Mouse (Mus musculus) MEL (cell line): Measurements from ENCODE around the gene Kctd20. TPM values are rescaled to one million over a fixed set of nuclear protein-coding genes. Genes with fewer than 3 reads are reported as not detected.

Experiments used
- DNase-seq: peaks from one replicate; pipeline ENCODE4 v3.0.0; 2011; ENCODE audit warnings: low read depth, low spot score
- H3K27ac ChIP-seq: 2 replicates; pipeline ENCODE4 v1.5.1; 2012; ENCODE audit warnings: low read depth, mild to moderate bottlenecking, control low read depth, low read length, moderate library complexity; ENCODE audit not compliant: control insufficient read depth
- H3K27me3 ChIP-seq, 2 experiments: fragments of 150-350 bp in 1 of 2; sonication (generic) in 1 of 2; 2 replicates each; pipeline ENCODE4 v1.6.1; 2012; ENCODE audit warnings: low read length in 2 of 2, mild to moderate bottlenecking in 2 of 2, improper control_type of control experiment in 1 of 2, moderate library complexity in 1 of 2; ENCODE audit not compliant: insufficient read depth in 2 of 2, control insufficient read depth in 1 of 2
- H3K36me3 ChIP-seq, 2 experiments: 2 replicates each; pipeline ENCODE4 v1.6.1; 2012 to 2014; ENCODE audit warnings: low read length in 2 of 2, improper control_type of control experiment in 1 of 2, inconsistent platforms in 1 of 2, mild to moderate bottlenecking in 1 of 2; ENCODE audit not compliant: insufficient read depth in 2 of 2, control insufficient read depth in 1 of 2
- H3K4me1 ChIP-seq, 2 experiments: fragments of 150-350 bp in 1 of 2; sonication (generic) in 1 of 2; 2 replicates each; pipeline ENCODE4 v1.6.1; 2012; ENCODE audit warnings: low read length in 2 of 2, improper control_type of control experiment in 1 of 2, mild to moderate bottlenecking in 1 of 2; ENCODE audit not compliant: insufficient read depth in 2 of 2, control insufficient read depth in 1 of 2
- H3K4me3 ChIP-seq, 2 experiments: fragments of 150-350 bp in 1 of 2; sonication (generic) in 1 of 2; 2 replicates each; pipeline ENCODE4 v1.5.1; 2012; ENCODE audit warnings: low read depth in 2 of 2, low read length in 2 of 2, mild to moderate bottlenecking in 2 of 2, moderate library complexity in 2 of 2, control low read depth in 1 of 2, improper control_type of control experiment in 1 of 2; ENCODE audit not compliant: control insufficient read depth in 1 of 2, insufficient read depth in 1 of 2
- H3K79me2 ChIP-seq: 2 replicates; pipeline ENCODE4 v1.6.1; 2012; ENCODE audit warnings: mild to moderate bottlenecking, low read length, moderate library complexity; ENCODE audit not compliant: control insufficient read depth, poor library complexity, insufficient read depth
- H3K9ac ChIP-seq: 2 replicates; pipeline ENCODE4 v1.6.1; 2012; ENCODE audit warnings: low read depth, mild to moderate bottlenecking, control low read depth, low read length, moderate library complexity; ENCODE audit not compliant: control insufficient read depth, poor library complexity, severe bottlenecking
- H3K9me3 ChIP-seq: fragments of 150-350 bp; sonication (generic); replicated peaks from 2 replicates; pipeline ENCODE4 v1.6.1; 2012; ENCODE audit warnings: mild to moderate bottlenecking, low read length, improper control_type of control experiment, moderate library complexity; ENCODE audit not compliant: insufficient read depth
- CHD1 ChIP-seq: IDR thresholded peaks from 2 replicates; pipeline ENCODE4 v1.6.1; 2012; ENCODE audit warnings: low read depth, mild to moderate bottlenecking, inconsistent platforms, low read length, improper control_type of control experiment
- CHD2 ChIP-seq: IDR thresholded peaks from 2 replicates; pipeline ENCODE4 v1.6.1; 2011; ENCODE audit warnings: low read length, improper control_type of control experiment
- CTCF ChIP-seq, 3 experiments: IDR thresholded peaks in 2 of 3; conservative IDR thresholded peaks in 1 of 3; 2 replicates each; pipeline ENCODE4 v1.5.1; 2011 to 2012; ENCODE audit warnings: low read length in 3 of 3, low read depth in 2 of 3, mild to moderate bottlenecking in 2 of 3, improper control_type of control experiment in 1 of 3, inconsistent platforms in 1 of 3, mixed read lengths in 1 of 3, moderate library complexity in 1 of 3; ENCODE audit not compliant: control insufficient read depth in 1 of 3, insufficient read depth in 1 of 3, poor library complexity in 1 of 3, severe bottlenecking in 1 of 3
- E2F4 ChIP-seq: IDR thresholded peaks from 2 replicates; pipeline ENCODE4 v1.6.1; 2011; ENCODE audit warnings: low read depth, low read length, improper control_type of control experiment, borderline replicate concordance
- EP300 ChIP-seq, 2 experiments: IDR thresholded peaks; 2 replicates each; pipeline ENCODE4 v1.6.1; 2011; ENCODE audit warnings: improper control_type of control experiment in 2 of 2, low read length in 2 of 2, low read depth in 1 of 2, mild to moderate bottlenecking in 1 of 2
- ETS1 ChIP-seq: IDR thresholded peaks from 2 replicates; pipeline ENCODE4 v1.6.1; 2012; ENCODE audit warnings: low read depth, mild to moderate bottlenecking, inconsistent platforms, low read length, improper control_type of control experiment, moderate library complexity
- GABPA ChIP-seq: IDR thresholded peaks from 2 replicates; pipeline ENCODE4 v1.6.1; 2012; ENCODE audit warnings: low read depth, mild to moderate bottlenecking, inconsistent platforms, low read length, improper control_type of control experiment, moderate library complexity
- GATA1 ChIP-seq: IDR thresholded peaks from 2 replicates; pipeline ENCODE4 v1.6.1; 2011; ENCODE audit warnings: low read depth, low read length, improper control_type of control experiment
- HCFC1 ChIP-seq: IDR thresholded peaks from 2 replicates; pipeline ENCODE4 v1.6.1; 2012; ENCODE audit warnings: low read depth, mild to moderate bottlenecking, inconsistent platforms, low read length, improper control_type of control experiment, moderate library complexity
- KAT2A ChIP-seq: conservative IDR thresholded peaks from 2 replicates; pipeline ENCODE4 v1.6.1; 2012; ENCODE audit warnings: low read depth, low read length, improper control_type of control experiment, inconsistent platforms
- MAX ChIP-seq: IDR thresholded peaks from 2 replicates; pipeline ENCODE4 v1.6.1; 2011; ENCODE audit warnings: low read length, improper control_type of control experiment
- MEF2A ChIP-seq: IDR thresholded peaks from 2 replicates; pipeline ENCODE4 v1.6.1; 2014; ENCODE audit warnings: low read depth, mild to moderate bottlenecking, inconsistent platforms, low read length, improper control_type of control experiment; ENCODE audit not compliant: poor library complexity, insufficient replicate concordance, severe bottlenecking; ENCODE audit errors: extremely low read depth
- MXI1 ChIP-seq: IDR thresholded peaks from 2 replicates; pipeline ENCODE4 v1.6.1; 2011; ENCODE audit warnings: mild to moderate bottlenecking, low read depth, low read length, improper control_type of control experiment
- MYB ChIP-seq: IDR thresholded peaks from 2 replicates; pipeline ENCODE4 v1.6.1; 2011; ENCODE audit warnings: mild to moderate bottlenecking, low read depth, low read length, improper control_type of control experiment
- MYC ChIP-seq: IDR thresholded peaks from 2 replicates; pipeline ENCODE4 v1.6.1; 2011; ENCODE audit warnings: low read depth, mild to moderate bottlenecking, low read length, improper control_type of control experiment, moderate library complexity
- NELFE ChIP-seq: IDR thresholded peaks from 2 replicates; pipeline ENCODE4 v1.6.1; 2011; ENCODE audit warnings: low read depth, low read length, improper control_type of control experiment
- POLR2A ChIP-seq, 2 experiments: IDR thresholded peaks; 2 replicates each; pipeline ENCODE4 v1.6.1; 2011 to 2012; ENCODE audit warnings: low read length in 2 of 2, mild to moderate bottlenecking in 2 of 2, control low read depth in 1 of 2, improper control_type of control experiment in 1 of 2, low read depth in 1 of 2, moderate library complexity in 1 of 2; ENCODE audit not compliant: control insufficient read depth in 1 of 2, insufficient read depth in 1 of 2, poor library complexity in 1 of 2
- RAD21 ChIP-seq: IDR thresholded peaks from 2 replicates; pipeline ENCODE4 v1.6.1; 2011; ENCODE audit warnings: mild to moderate bottlenecking, low read depth, low read length, improper control_type of control experiment
- RCOR1 ChIP-seq: IDR thresholded peaks from 2 replicates; pipeline ENCODE4 v1.6.1; 2012; ENCODE audit warnings: low read depth, mild to moderate bottlenecking, inconsistent platforms, low read length, improper control_type of control experiment
- SMC3 ChIP-seq: IDR thresholded peaks from 2 replicates; pipeline ENCODE4 v1.6.1; 2011; ENCODE audit warnings: low read depth, low read length, improper control_type of control experiment
- TBP ChIP-seq: IDR thresholded peaks from 2 replicates; pipeline ENCODE4 v1.8.0; 2011; ENCODE audit warnings: low read depth, low read length, improper control_type of control experiment
- TCF12 ChIP-seq: IDR thresholded peaks from 2 replicates; pipeline ENCODE4 v1.6.1; 2014; ENCODE audit warnings: low read depth, mild to moderate bottlenecking, inconsistent platforms, low read length, improper control_type of control experiment, moderate library complexity
- USF1 ChIP-seq: IDR thresholded peaks from 2 replicates; pipeline ENCODE4 v1.6.1; 2014; ENCODE audit warnings: low read depth, mild to moderate bottlenecking, inconsistent platforms, low read length, improper control_type of control experiment, moderate library complexity
- ZC3H11A ChIP-seq: IDR thresholded peaks from 2 replicates; pipeline ENCODE4 v1.6.1; 2012; ENCODE audit warnings: low read depth, mild to moderate bottlenecking, inconsistent platforms, low read length, improper control_type of control experiment
- ZKSCAN1 ChIP-seq: IDR thresholded peaks from 2 replicates; pipeline ENCODE4 v1.6.1; 2012; ENCODE audit warnings: low read depth, mild to moderate bottlenecking, inconsistent platforms, low read length, improper control_type of control experiment, moderate library complexity
- ZMIZ1 ChIP-seq: IDR thresholded peaks from 2 replicates; pipeline ENCODE4 v1.6.1; 2012; ENCODE audit warnings: low read depth, mild to moderate bottlenecking, inconsistent platforms, low read length, improper control_type of control experiment, moderate library complexity
- ZNF384 ChIP-seq: IDR thresholded peaks from 2 replicates; pipeline ENCODE4 v1.6.1; 2012; ENCODE audit warnings: low read depth, mild to moderate bottlenecking, inconsistent platforms, low read length, improper control_type of control experiment
- polyA plus RNA-seq, 2 experiments: library from polyadenylated mRNA; stranded (reverse) in 1 of 2; unstranded in 1 of 2; fragments of >175 nt in 1 of 2; fragments of >200 nt in 1 of 2; gene quantifications; 2 replicates each; pipeline versions ENCODE4 v1.2.1 to v1.2.4; 2012; ENCODE audit warnings: low replicate concordance in 2 of 2, low read depth in 1 of 2; ENCODE audit not compliant: insufficient read length in 2 of 2, insufficient read depth in 1 of 2, missing spikeins in 1 of 2
- total RNA-seq: library from RNA; depleted of rRNA; stranded (reverse); fragments of 300-350 nt; gene quantifications from 2 replicates; pipeline ENCODE4 v1.2.3, GENCODE M21; 2012

The Kctd20 gene
- total and polyA plus RNA-seq, 3 experiments, result 41.8 to 65.4 TPM; not detected in 1

GRCm38 (mm10) chr17:28944481-28944880 is 7.3 kb upstream of the Kctd20 start:
- Histone ChIP-seq H3K4me3 (no peak overlapping the region), H3K9me3 (no peaks in the 10 kb centered on the region), H3K27me3 (no peaks in the 10 kb centered on the region), H3K79me2 (no peaks in the 10 kb centered on the region), H3K27ac (no peak overlapping the region), H3K9ac (no peak overlapping the region), H3K36me3 (no peaks in the 10 kb centered on the region)
- DNase-seq, result no peak
- TF ChIP-seq CTCF (IDR thresholded peaks at IDR 0.05 in 2 of 3, conservative IDR thresholded peaks at IDR 0.05 in 1 of 3; ENCODE audit: control insufficient read depth in 1 of 3, insufficient read depth in 1 of 3, low read depth in 2 of 3, low read length in 3 of 3, poor library complexity in 1 of 3, severe bottlenecking in 1 of 3) (no peak), POLR2A (IDR thresholded peaks at IDR 0.05; ENCODE audit: control insufficient read depth in 1 of 2, insufficient read depth in 1 of 2, low read depth in 1 of 2, low read length in 2 of 2, poor library complexity in 1 of 2) (no peak), TCF12 (no peak), MYB (no peak), CHD2 (no peak), SMC3 (no peak), RAD21 (no peak), ZC3H11A (no peak), EP300 (IDR thresholded peaks at IDR 0.05; ENCODE audit: low read depth in 1 of 2, low read length in 2 of 2) (no peak), KAT2A (no peak), MXI1 (no peak), ETS1 (no peak), CHD1 (no peak), MAX (no peak), GATA1 (no peak), MYC (no peak), TBP (no peak), E2F4 (no peak), ZNF384 (no peak), ZKSCAN1 (no peak)
- TF ChIP-seq, all 39 proteins: peak for 0
- 0 out of 4 replicates have a peak, but pooled peaks cover 0 to 2% of the 10 kb centered on the region in 2 experiments for H3K4me1 ChIP-seq

- TF ChIP-seq EP300 (IDR thresholded peaks at IDR 0.05; ENCODE audit: low read depth in 1 of 2, low read length in 2 of 2), result no peak
- no peak for TF ChIP-seq GATA1
- TF ChIP-seq HCFC1, result no peak
- no peak for TF ChIP-seq GABPA
- no peak for TF ChIP-seq MEF2A
- TF ChIP-seq RAD21, result peak; percentile 11; the same call in 1 of the 2 replicates
- no peak for TF ChIP-seq CHD2
- no peak for TF ChIP-seq E2F4
- TF ChIP-seq MXI1, result no peak
- TF ChIP-seq NELFE, result no peak
- TF ChIP-seq CTCF (IDR thresholded peaks at IDR 0.05 in 2 of 3, conservative IDR thresholded peaks at IDR 0.05 in 1 of 3; ENCODE audit: control insufficient read depth in 1 of 3, insufficient read depth in 1 of 3, low read depth in 2 of 3, low read length in 3 of 3, poor library complexity in 1 of 3, severe bottlenecking in 1 of 3), result peak; percentile 11 to 27 (median 27); a peak in 2 of 6 replicates
- no peak for TF ChIP-seq ZMIZ1
- no peak for TF ChIP-seq USF1
- TF ChIP-seq RCOR1, result no peak
- Histone ChIP-seq H3K27ac (no peak overlapping the region), H3K27me3 (no peaks in the 10 kb centered on the region), H3K9me3 (no peaks in the 10 kb centered on the region), H3K36me3 (peaks cover 0 to 7% of the 10 kb centered on the region in 2 experiments; a peak in 2 of 4 replicates), H3K4me1 (peaks cover 6 to 12% of the 10 kb centered on the region in 2 experiments), H3K79me2 (peaks cover under 1% of the 10 kb centered on the region; the same call in 1 of the 2 replicates), H3K9ac (no peak overlapping the region), H3K4me3 (no peak overlapping the region)
- DNase-seq, result no peak
These were observed 4.5 kb upstream of the Kctd20 start for GRCm38 (mm10) chr17:28947011-28947939.
